Mouse (Mus musculus): ENCODE measurements around the gene Bdkrb2.
A peak's percentile ranks its signal among the peaks of the same experiment; 100 is the strongest.

Gene Bdkrb2

DNA sequence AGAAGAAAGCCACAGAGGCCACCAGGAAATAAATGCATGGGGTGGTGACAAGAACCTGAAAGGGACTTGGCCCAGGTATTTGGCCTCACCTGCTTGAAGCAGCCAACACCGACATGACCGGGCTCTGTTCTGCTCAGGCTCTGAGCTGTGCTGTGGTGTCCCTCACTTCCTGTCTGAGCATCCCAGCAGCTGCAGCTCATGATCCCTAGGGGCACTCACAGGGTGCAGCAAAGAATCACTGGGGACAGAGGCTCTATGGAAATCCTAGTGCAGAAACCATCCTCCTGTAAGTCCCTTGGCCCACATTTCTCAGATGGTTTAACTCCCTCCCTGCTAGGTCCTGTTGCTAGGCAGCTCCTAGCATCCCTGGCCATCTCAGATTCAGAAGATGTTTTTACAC, 15.9 kb upstream of the Bdkrb2 start:
- no peak for DNase-seq (ENCODE audit: low spot score)

- DNase-seq (ENCODE audit: low spot score): no peak
Observed at GRCm38 (mm10) chr12:105548001-105548400, 15.0 kb upstream of the Bdkrb2 start.

DNA sequence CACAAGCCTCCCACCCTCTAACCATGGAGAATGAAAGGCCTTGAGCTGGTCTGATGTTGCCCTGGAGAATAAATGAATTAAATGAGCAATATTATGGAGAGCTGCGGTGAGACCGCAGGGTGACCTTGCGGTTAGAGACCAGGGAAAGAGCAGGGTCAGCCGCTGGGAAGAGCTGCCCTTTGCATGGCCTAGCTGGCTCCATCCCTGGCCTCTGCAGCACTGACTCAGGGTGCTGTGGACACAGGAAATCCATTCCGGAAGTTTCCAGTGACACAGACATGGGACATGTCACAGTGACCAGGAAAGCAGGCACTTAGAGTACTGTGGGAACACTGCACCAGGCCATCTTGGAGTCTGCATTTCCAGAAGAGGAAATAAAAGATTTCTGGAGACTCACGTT, 14.1 kb upstream of the Bdkrb2 start:
- DNase-seq (ENCODE audit: low spot score): no peak

- DNase-seq (ENCODE audit: low spot score): no peak
Observed at GRCm38 (mm10) chr12:105549835-105550802, 12.9 kb upstream of the Bdkrb2 start.

- no peak for DNase-seq (ENCODE audit: low spot score)
Observed at GRCm38 (mm10) chr12:105551551-105551989, 11.5 kb upstream of the Bdkrb2 start.

- DNase-seq (ENCODE audit: low spot score): no peak
Observed at GRCm38 (mm10) chr12:105554151-105554772, 8.8 kb upstream of the Bdkrb2 start.

DNA sequence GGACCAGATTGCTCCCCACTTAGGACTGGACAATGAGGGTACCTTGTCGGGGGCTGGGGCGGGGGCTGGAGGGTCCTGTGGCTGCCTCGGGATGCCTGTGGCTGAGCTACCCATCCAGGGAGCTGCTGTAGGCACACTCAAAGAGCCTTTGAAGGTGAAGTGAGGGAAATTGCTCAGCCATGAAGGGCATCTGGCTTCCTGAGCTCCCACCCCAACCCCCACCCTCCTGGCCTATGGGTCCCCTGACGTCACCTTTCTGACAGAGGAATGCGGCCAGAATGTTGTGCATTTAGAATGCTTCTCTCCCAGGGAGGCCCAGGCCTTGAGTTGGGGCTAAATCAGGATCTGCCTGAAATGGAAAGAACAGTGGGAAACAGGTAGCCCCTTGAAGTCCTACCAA, 7.9 kb upstream of the Bdkrb2 start:
- no peak for DNase-seq (ENCODE audit: low spot score)

DNA sequence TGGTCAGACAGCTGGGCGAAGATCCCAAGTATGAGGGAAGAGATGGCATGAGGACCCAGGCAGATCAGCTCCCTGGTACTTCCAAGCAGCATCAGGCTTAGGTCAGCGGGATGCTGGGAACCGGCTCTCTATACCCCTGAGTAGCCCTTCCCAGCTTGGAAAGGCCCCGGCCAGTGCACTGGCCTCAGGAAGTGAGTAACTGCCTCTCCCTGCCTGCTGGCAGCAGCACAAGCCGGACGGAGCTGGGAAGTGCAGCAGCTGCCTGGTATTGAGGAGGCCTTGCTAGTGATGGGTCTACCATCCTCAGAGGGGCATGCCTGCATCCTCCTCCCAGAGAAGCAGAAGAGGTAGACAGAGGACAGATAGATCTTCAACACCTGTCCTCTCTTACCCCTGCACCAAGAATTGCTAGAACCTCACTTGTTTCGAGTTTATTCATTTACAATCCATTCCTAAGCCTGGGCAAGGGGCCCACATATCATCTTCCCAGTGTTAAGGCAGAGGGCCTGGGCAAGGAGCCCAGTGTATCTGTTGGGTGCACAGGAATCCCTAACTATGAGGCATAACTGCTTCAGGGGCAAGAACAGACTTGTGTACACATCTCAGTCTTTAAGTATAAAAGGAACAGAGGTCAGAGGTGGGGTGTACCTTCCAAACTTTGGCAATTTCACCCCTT, 5.6 kb upstream of the Bdkrb2 start:
- no peak for DNase-seq (ENCODE audit: low spot score)

DNA sequence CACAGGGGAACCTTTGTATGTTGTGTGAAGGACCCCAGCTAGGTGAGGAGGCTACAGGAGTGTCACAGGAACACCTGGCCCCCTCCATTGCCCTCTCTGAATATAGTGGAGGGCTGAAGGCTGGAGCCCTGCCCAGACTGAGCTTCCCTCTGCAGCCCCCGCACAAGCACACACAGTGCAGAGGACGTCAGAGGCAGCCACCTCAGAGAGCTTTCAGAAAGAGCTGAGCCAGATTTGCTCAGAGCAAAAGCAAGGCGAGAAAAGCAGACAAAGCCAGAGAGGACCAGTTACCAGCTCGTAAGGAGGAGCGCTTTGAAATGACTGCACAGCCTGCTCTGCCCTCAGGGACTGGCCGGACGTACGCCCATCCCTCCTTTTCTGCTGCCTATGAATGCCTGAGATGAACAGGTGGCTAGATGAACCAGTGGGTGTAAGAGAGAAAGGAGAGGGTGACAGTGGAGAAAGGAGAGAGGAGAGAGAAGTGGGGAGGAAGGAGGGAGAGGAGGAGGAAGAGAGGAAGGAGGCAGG, 2.0 kb upstream of the Bdkrb2 start:
- DNase-seq (ENCODE audit: low spot score): no peak

- DNase-seq (ENCODE audit: low spot score): no peak
Observed at GRCm38 (mm10) chr12:105562056-105562820, 788 bp upstream of the Bdkrb2 start.

DNA sequence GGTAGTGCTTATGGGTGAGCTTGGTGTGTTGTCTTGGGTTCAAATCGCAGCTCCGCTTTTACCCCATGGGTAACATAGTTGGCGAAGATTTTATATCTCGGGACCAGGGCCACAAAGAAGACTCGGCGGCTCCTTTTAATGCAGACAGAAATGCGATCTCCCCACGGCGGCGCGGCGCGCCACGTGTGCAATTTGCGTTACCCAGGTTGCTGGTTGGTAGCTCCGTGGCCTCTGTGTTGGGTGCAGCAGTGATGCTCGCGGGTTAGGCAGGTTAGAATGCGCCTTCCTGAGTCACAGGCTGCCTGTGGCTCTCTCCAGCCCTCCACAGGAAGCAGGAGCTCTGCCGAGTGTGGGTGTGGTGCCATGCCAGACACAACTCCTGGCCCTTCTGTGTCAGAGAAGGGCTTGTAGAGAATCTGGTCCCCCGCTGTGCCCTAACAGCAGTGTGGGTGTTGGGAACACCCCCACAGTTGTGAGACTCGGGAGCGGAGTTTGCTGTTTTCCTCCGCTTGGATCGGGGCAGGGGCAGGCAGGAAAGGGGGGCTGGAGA, 775 bp downstream of the Bdkrb2 start:
- no peak for DNase-seq (ENCODE audit: low spot score)

DNA sequence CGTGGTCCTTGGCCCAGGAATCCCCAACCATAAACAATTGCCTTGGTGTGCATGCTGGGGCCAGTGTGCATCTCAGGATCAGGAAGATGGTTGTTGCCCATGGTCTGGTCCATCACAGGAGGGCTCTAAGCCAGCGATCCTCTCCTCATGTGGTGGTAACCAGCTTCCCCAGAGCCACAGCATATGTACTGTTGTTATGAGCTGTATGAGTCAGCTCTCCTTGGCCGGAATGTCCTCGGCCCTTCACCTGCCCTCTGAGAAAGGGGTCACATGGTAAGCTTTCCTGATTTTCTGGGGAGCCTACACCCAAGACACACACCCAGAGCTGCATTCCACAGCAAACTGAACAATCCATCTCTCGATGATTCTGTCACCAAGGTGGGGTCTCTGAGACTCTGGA, 2.2 kb downstream of the Bdkrb2 start:
- DNase-seq (ENCODE audit: low spot score): no peak

DNA sequence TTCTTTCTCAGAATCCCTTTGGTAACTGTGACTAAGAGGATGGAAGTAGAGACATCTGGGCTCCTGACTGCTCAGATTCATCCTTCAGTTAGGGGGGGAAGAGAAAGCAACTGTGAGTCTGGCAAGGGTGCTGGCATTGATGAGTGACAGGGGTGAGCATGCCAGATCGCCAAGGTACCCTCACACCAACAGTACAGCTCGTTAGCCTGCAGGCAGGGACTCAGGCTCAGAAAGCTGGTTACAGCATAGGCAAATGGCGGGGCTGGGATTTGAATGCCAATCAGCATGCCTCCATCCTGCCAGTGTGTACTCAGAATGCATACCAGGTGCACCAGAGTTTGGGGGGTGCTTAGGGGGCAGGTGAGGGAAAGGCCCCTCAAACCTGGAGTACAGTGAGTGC, 8.8 kb downstream of the Bdkrb2 start:
- no peak for DNase-seq (ENCODE audit: low spot score)

- DNase-seq (ENCODE audit: low spot score): no peak
Observed at GRCm38 (mm10) chr12:105572622-105573021, 9.6 kb downstream of the Bdkrb2 start.

DNA sequence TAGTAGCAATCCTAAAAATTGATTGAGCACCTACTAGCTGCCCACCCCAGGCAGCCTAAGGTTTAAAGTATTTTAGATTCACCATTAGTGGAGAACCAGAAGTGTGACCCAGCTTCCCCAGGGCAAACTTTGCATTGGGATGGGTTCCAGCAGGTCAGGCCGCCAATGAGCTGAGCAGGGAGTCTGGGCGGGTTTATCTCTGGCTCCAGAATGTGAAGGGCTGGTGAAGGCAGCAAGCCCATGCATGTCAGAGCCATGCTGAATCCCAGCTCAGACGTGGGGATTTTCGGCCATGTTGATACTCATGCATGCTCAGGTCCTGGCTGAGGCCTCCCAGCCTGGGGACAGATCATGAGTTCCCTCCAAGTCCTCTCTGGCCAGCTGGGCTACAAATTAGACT, 11.3 kb downstream of the Bdkrb2 start:
- DNase-seq (ENCODE audit: low spot score): no peak

DNA sequence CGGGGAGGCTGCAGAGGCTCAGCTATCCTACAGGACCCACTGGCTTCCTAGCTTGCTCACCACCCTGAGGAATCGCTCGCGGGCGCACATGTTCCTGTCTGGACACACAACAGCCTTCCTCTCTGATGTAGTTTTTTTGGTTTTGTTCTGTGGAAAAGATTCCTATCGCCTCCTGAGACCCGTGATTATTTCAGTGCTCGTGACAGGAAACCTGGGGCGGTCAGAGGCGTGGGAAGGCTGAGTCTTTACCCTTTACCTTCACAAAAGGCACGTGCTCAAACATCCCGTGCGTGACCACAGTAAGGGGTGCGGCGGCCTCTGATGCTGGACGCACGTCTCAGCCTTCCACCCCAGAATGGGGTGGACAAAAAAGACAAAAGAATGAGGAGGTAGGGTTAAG, 17.5 kb downstream of the Bdkrb2 start:
- DNase-seq (ENCODE audit: low spot score): no peak

- DNase-seq (ENCODE audit: low spot score): no peak
Observed at GRCm38 (mm10) chr12:105582486-105582885, 19.5 kb downstream of the Bdkrb2 start.

DNA sequence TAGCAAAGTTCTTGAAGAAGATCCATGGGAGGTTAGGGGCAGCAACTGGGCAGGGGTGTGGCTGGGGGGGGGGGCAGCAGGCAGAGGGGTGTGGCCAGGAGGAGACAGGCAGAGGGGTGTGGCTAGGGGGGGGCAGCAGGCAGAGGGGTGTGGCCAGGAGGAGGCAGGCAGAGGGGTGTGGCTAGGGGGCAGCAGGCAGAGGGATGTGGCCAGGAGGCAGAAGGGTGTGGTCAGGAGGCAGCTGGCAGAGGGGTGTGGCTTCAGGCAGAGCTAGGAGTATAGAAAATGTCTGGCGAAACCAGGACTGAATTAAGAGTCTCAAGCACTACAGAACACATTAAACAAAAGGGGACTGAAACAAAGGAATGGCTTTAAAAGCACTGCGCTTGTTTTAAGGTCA, 20.5 kb downstream of the Bdkrb2 start:
- DNase-seq (ENCODE audit: low spot score): no peak

DNA sequence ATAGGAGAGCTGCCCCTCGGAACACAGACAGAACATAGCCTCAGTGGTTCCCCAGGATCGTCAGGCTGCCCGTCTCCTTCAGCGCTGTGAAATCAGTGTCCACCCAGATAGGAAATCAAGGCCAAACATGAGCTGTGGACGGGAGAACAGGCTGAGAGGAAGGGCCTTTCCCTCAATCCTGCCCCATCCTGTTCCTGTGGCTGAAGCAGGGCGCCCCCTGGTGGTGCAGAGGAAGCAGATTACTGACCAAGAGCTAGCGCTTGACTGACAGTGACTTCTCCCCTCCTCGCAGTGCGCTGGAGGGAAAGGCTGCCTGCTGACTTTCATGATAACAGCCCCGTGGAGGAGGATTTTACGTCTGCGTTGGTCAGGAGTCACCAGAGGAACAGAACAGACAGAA, 21.8 kb downstream of the Bdkrb2 start:
- DNase-seq (ENCODE audit: low spot score): peak; percentile 80

- DNase-seq (ENCODE audit: low spot score): no peak
Observed at GRCm38 (mm10) chr12:105587526-105587925, 24.5 kb downstream of the Bdkrb2 start.

- DNase-seq (ENCODE audit: low spot score): no peak
Observed at GRCm38 (mm10) chr12:105590786-105591185, 27.8 kb downstream of the Bdkrb2 start.

Measured in ovary, postnatal 36 days (tissue).